Mouse (Mus musculus) G1E (cell line): ENCODE results near the gene Pdia4.

Experiments used
- CTCF ChIP-seq: IDR thresholded peaks from 2 replicates; pipeline ENCODE4 v1.5.1; 2012; ENCODE audit warnings: low read depth, low read length, inconsistent platforms, mixed read lengths
- TAL1 ChIP-seq: conservative IDR thresholded peaks from 2 replicates; pipeline ENCODE4 v1.6.1; 2012; ENCODE audit warnings: low read depth, low read length, inconsistent platforms, mixed read lengths

- TF ChIP-seq CTCF (no peak), TAL1 (no peak)
These were observed 2.9 kb upstream of the Pdia4 start for GRCm38 (mm10) chr6:47816151-47816550.
